8 mouse cellular contexts compared by ENCODE assay signal in the genomic region with DNA sequence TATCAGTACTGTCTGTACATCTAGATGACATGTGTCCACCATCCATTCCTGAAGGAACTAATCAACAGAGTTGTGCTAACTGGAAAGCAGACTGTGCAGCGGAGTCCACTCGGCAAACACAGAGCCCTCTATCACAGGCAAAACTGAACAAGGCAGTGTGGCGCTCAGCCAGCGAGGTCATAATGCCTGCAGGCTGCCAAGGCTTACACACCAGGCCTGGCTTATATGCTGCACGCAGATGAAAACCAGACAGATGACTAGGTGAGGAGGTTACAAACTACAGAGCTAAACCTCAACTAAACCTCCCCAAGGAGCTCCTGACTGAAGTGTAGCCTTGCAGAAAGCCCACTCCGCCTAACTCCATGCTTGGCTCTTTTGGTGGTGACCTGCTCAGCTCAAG. TPM values are rescaled to one million over a fixed set of nuclear protein-coding genes. Genes with fewer than 3 reads are reported as not detected.
A peak's percentile ranks its signal among the peaks of the same experiment; 100 is the strongest.
DNase-seq lines count a peak whose midpoint lies in the region; ATAC-seq and TF ChIP-seq lines count a peak whose summit lies in the region.

No protein-coding gene starts in this region.

- no peak overlapping the region for H3K4me3 ChIP-seq in embryonic facial prominence, embryonic 12.5 days
- no peak overlapping the region for H3K4me3 ChIP-seq in heart, postnatal 0 days (ENCODE audit: low read depth, low read length)
- no peak overlapping the region for H3K4me3 ChIP-seq in limb, embryonic 13.5 days
- H3K4me3 ChIP-seq in layer of hippocampus, adult 2 months: no peak overlapping the region

- no peak for TF ChIP-seq EP300 in heart, postnatal 0 days (IDR thresholded peaks at IDR 0.05; ENCODE audit: low read depth)

- peak; percentile 41 for DNase-seq in retina, postnatal 1 day
- DNase-seq in retina, embryonic 14.5 days (ENCODE audit: low spot score): no peak
- peak; percentile 76 for DNase-seq in heart, postnatal 0 days (ENCODE audit: low spot score)
- DNase-seq in thymus, postnatal 4 days: no peak
- DNase-seq in layer of hippocampus, postnatal 25 days (ENCODE audit: extremely low spot score in 1 of 2, low spot score in 1 of 2): no peak
- no peak for DNase-seq in layer of hippocampus, adult 2 months (ENCODE audit: low spot score in 2 of 2)

- no peak overlapping the region for H3K9ac ChIP-seq in embryonic facial prominence, embryonic 12.5 days
- no peak overlapping the region for H3K9ac ChIP-seq in heart, postnatal 0 days (replicated peaks; ENCODE audit: low read depth, low read length)
- no peak overlapping the region for H3K9ac ChIP-seq in limb, embryonic 13.5 days

- WGBS in embryonic facial prominence, embryonic 12.5 days: 30% methylated on average over 6 of the region's 6 CpGs
- 24% methylated on average over 6 of the region's 6 CpGs for WGBS in heart, postnatal 0 days
- 19% methylated on average over 6 of the region's 6 CpGs for WGBS in limb, embryonic 13.5 days

- TF ChIP-seq CTCF in heart, postnatal 0 days (IDR thresholded peaks at IDR 0.05; ENCODE audit: low read depth): no peak
- no peak for TF ChIP-seq CTCF in layer of hippocampus, adult 2 months (conservative IDR thresholded peaks at IDR 0.05)

- H3K27me3 ChIP-seq in embryonic facial prominence, embryonic 12.5 days: no peaks in the 10 kb centered on the region
- no peaks in the 10 kb centered on the region for H3K27me3 ChIP-seq in heart, postnatal 0 days (ENCODE audit: control insufficient read depth, insufficient read depth, low read length)
- H3K27me3 ChIP-seq in limb, embryonic 13.5 days: no peaks in the 10 kb centered on the region

- 0 out of 2 replicates have a peak, but pooled peaks have one; percentile 25 for ATAC-seq in embryonic facial prominence, embryonic 12.5 days (ENCODE audit: insufficient number of reproducible peaks, insufficient read depth, low FRiP score, low TSS enrichment)
- ATAC-seq in heart, postnatal 0 days (ENCODE audit: insufficient read depth, low read depth): peak; percentile 89
- ATAC-seq in limb, embryonic 13.5 days (ENCODE audit: low FRiP score, low read depth): peak; percentile 74

- H3K4me2 ChIP-seq in embryonic facial prominence, embryonic 12.5 days (replicated peaks): no peak overlapping the region
- H3K4me2 ChIP-seq in heart, postnatal 0 days (ENCODE audit: low read depth, low read length): no peak overlapping the region; the same call in 1 of the 2 replicates
- H3K4me2 ChIP-seq in limb, embryonic 13.5 days (replicated peaks): 0 out of 2 replicates have a peak overlapping the region, but pooled peaks have one; percentile 11

- peak overlapping the region; percentile 64 for H3K27ac ChIP-seq in embryonic facial prominence, embryonic 12.5 days
- H3K27ac ChIP-seq in heart, postnatal 0 days (ENCODE audit: low read depth): peak overlapping the region; percentile 85
- peak overlapping the region; percentile 58; the same call in 1 of the 2 replicates for H3K27ac ChIP-seq in limb, embryonic 13.5 days
- H3K27ac ChIP-seq in layer of hippocampus, adult 2 months: no peak overlapping the region

- peaks cover 14% of the 10 kb centered on the region; the same call in 1 of the 2 replicates for H3K4me1 ChIP-seq in embryonic facial prominence, embryonic 12.5 days
- peaks cover 41% of the 10 kb centered on the region for H3K4me1 ChIP-seq in heart, postnatal 0 days (ENCODE audit: control insufficient read depth, insufficient read depth)
- H3K4me1 ChIP-seq in limb, embryonic 13.5 days: peaks cover 18% of the 10 kb centered on the region

- no peaks in the 10 kb centered on the region for H3K36me3 ChIP-seq in embryonic facial prominence, embryonic 12.5 days
- H3K36me3 ChIP-seq in heart, postnatal 0 days (replicated peaks; ENCODE audit: control insufficient read depth, insufficient read depth, low read length): no peaks in the 10 kb centered on the region
- H3K36me3 ChIP-seq in limb, embryonic 13.5 days: no peaks in the 10 kb centered on the region

- H3K9me3 ChIP-seq in embryonic facial prominence, embryonic 12.5 days: no peaks in the 10 kb centered on the region
- no peaks in the 10 kb centered on the region for H3K9me3 ChIP-seq in heart, postnatal 0 days (replicated peaks; ENCODE audit: control insufficient read depth, low read length)
- no peaks in the 10 kb centered on the region for H3K9me3 ChIP-seq in limb, embryonic 13.5 days

RNA-seq across cellular contexts. Expression of gene Arhgap10, which starts 44.4 kb away (rescaled TPM):
- polyA plus RNA-seq in embryonic facial prominence, embryonic 12.5 days (2016; fragmentation: Nextera tagmentation; extraction: Ambion mirVana): 24.3 and 24.8 TPM in 2 replicates
- 33.3 and 37.8 TPM in 2 replicates for total RNA-seq in heart, postnatal 0 days (2014; rRNA removed; ENCODE audit: low replicate concordance)
- 23.6 and 25.5 TPM in 2 replicates for polyA plus RNA-seq in heart, postnatal 0 days (2015; fragmentation: Nextera tagmentation; extraction: Ambion mirVana)
- 30.7 and 31.4 TPM in 2 replicates for polyA plus RNA-seq in limb, embryonic 13.5 days (2015; fragmentation: Nextera tagmentation; extraction: Ambion mirVana)
- 1 to 10 TPM; 8.0 to 9.3 TPM for total RNA-seq in layer of hippocampus, postnatal 25 days (2021)
- 10 to 100 TPM in 1 of 2 experiments, 1 to 10 TPM in 1; 8.3 to 11.2 TPM for total RNA-seq in layer of hippocampus, adult 2 months (2021)

Comparison
In these comparisons a context has a peak if more than half of its experiments do, and no peak if none do; other contexts are left out.
1. DNase-seq: peak in retina, postnatal 1 day (single experiment) and heart, postnatal 0 days (single experiment); none in retina, embryonic 14.5 days (single experiment), thymus, postnatal 4 days (single experiment), layer of hippocampus, postnatal 25 days (0 of 2) and layer of hippocampus, adult 2 months (0 of 2).
2. ATAC-seq: peak in every context shown above with its lines; median percentile 89 in heart, postnatal 0 days; 74 in limb, embryonic 13.5 days; 25 in embryonic facial prominence, embryonic 12.5 days.